Mouse (Mus musculus): ENCODE data around the gene Trpm7. TPM values are rescaled to one million over a fixed set of nuclear protein-coding genes. Genes with fewer than 3 reads are reported as not detected.

The Trpm7 gene
- polyA plus RNA-seq, 1 experiment from 2014 or later, result 34.2 TPM

Small RNA genes within 50 kb of the gene (microRNA-seq; reads per million reads assigned to microRNA genes)
- 1.3 reads per million for gene Mir3473g

Other genes starting within 250 kb of the Trpm7 start
- 88.4 and 94.5 TPM in 2 replicates for gene Gabpb1, start 199.9 kb downstream of the Trpm7 start, polyA plus RNA-seq (2014; fragmentation: Nextera tagmentation; extraction: Ambion mirVana)
- gene Usp8, start 168.9 kb downstream of the Trpm7 start, polyA plus RNA-seq (2014; fragmentation: Nextera tagmentation; extraction: Ambion mirVana), result 47.7 and 53.2 TPM in 2 replicates
- 2.1 and 2.6 TPM in 2 replicates for gene Usp50, start 92.8 kb downstream of the Trpm7 start, polyA plus RNA-seq (2014; fragmentation: Nextera tagmentation; extraction: Ambion mirVana)
- 30.6 and 37.7 TPM in 2 replicates for gene Sppl2a, start 57.0 kb upstream of the Trpm7 start, polyA plus RNA-seq (2014; fragmentation: Nextera tagmentation; extraction: Ambion mirVana)
- 11.7 and 12.4 TPM in 2 replicates for gene Ap4e1, start 132.5 kb upstream of the Trpm7 start, polyA plus RNA-seq (2014; fragmentation: Nextera tagmentation; extraction: Ambion mirVana)
- gene Blvra, start 194.4 kb upstream of the Trpm7 start, polyA plus RNA-seq (2014; fragmentation: Nextera tagmentation; extraction: Ambion mirVana), result 20.7 and 23.2 TPM in 2 replicates

Data from midbrain, embryonic 11.5 days (tissue).